25 mouse cellular contexts compared by ENCODE assay signal in the genomic region with DNA sequence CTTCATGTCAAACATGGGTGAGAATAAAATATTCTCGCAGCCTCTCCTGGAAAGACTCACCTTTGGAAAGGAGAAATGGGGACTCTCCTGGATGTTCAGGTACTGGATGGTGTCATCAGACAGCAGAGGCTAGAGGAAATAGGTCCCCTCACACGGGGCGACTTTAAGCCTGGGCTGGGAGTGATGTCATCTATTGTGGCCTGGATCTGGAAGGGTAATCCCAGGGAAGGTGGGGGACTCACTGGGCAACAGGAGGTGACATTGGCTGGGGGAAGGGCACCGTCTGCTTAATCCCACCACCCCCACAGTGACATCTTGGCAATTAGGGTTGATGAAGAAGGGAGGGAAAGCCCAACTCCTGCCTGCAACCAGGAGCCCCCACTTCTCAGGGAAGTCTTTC. TPM values are rescaled to one million over a fixed set of nuclear protein-coding genes. Genes with fewer than 3 reads are reported as not detected.
"Had no signal": no experiment of that assay in that cellular context is flagged by ENCODE, and none has a peak within 500 bp of the region (broad histone marks: within the 10 kb centered on the region; RNA-seq: fewer than 3 reads in every experiment).

A gene (minus strand): TSS at position 213 of the 400 bp plus-strand sequence.

- H3K9ac ChIP-seq: limb, embryonic 15.5 days; liver, embryonic 12.5 days; liver, embryonic 14.5 days; lung, embryonic 14.5 days; neural tube, embryonic 13.5 days; neural tube, embryonic 15.5 days; stomach, embryonic 15.5 days had no signal

- H3K36me3 ChIP-seq: limb, embryonic 15.5 days; liver, embryonic 12.5 days; neural tube, embryonic 13.5 days; neural tube, embryonic 15.5 days; stomach, embryonic 15.5 days had no signal

- H3K4me1 ChIP-seq: limb, embryonic 15.5 days; liver, embryonic 12.5 days; neural tube, embryonic 13.5 days; neural tube, embryonic 15.5 days; stomach, embryonic 15.5 days had no signal

- H3K4me3 ChIP-seq: limb, embryonic 15.5 days; liver, embryonic 12.5 days; myocyte; neural tube, embryonic 13.5 days; neural tube, embryonic 15.5 days; stomach, embryonic 15.5 days had no signal

- DNase-seq: lung, adult 18-20 months; lung, embryonic 14.5 days; lung, postnatal 10 days; lung, postnatal 4 days; midbrain, embryonic 14.5 days; right cerebral cortex, postnatal 14 days; thymus, adult 2 months; thymus, postnatal 25 days; thymus, postnatal 4 days had no signal

- H3K4me2 ChIP-seq: limb, embryonic 15.5 days; liver, embryonic 12.5 days; lung, embryonic 14.5 days; midbrain, embryonic 11.5 days; neural tube, embryonic 13.5 days; neural tube, embryonic 15.5 days; stomach, embryonic 15.5 days had no signal

- H3K9me3 ChIP-seq: limb, embryonic 15.5 days; liver, embryonic 12.5 days; neural tube, embryonic 13.5 days; neural tube, embryonic 15.5 days; stomach, embryonic 15.5 days had no signal

- H3K27me3 ChIP-seq: limb, embryonic 15.5 days; liver, embryonic 12.5 days; neural tube, embryonic 13.5 days; neural tube, embryonic 15.5 days; stomach, embryonic 15.5 days had no signal

- ATAC-seq: liver, embryonic 12.5 days had no signal

- H3K27ac ChIP-seq: limb, embryonic 15.5 days; liver, embryonic 12.5 days; liver, embryonic 14.5 days; neural tube, embryonic 13.5 days; neural tube, embryonic 15.5 days; stomach, embryonic 15.5 days; stomach, postnatal 0 days had no signal

RNA-seq across cellular contexts. Expression of the gene that starts here (rescaled TPM):
- polyA plus RNA-seq: limb, embryonic 15.5 days; liver, adult 2 months; liver, embryonic 12.5 days; liver, embryonic 14.5 days; liver, embryonic 16.5 days; lung, embryonic 14.5 days; lung, embryonic 16.5 days; myocyte; neural tube, embryonic 11.5 days; neural tube, embryonic 13.5 days; neural tube, embryonic 15.5 days; spleen, adult 2 months; stomach, embryonic 15.5 days; stomach, postnatal 0 days; testis, adult 2 months; urinary bladder, adult 2 months had no signal
